In genomic region chr2:28067821-28068536, GRCm38 (mm10) we compare ENCODE assay signal across 11 mouse cellular contexts. TPM values are rescaled to one million over a fixed set of nuclear protein-coding genes. Genes with fewer than 3 reads are reported as not detected.
DNase-seq lines count a peak whose midpoint lies in the region; ATAC-seq lines count a peak whose summit lies in the region.
"Had no signal": no experiment of that assay in that cellular context is flagged by ENCODE, and none has a peak within 500 bp of the region (broad histone marks: within the 10 kb centered on the region; RNA-seq: fewer than 3 reads in every experiment).

No protein-coding gene starts in this region.

- no peak overlapping the region for H3K9ac ChIP-seq in kidney, embryonic 15.5 days
- H3K9ac ChIP-seq in kidney, embryonic 14.5 days (ENCODE audit: low read depth, low read length), result no peak overlapping the region
- H3K9ac ChIP-seq: embryonic facial prominence, embryonic 12.5 days; limb, embryonic 12.5 days had no signal

- no peaks in the 10 kb centered on the region for H3K4me1 ChIP-seq in kidney, embryonic 15.5 days
- no peaks in the 10 kb centered on the region for H3K4me1 ChIP-seq in kidney, embryonic 14.5 days (ENCODE audit: control insufficient read depth, insufficient read depth, low read length)
- H3K4me1 ChIP-seq: embryonic facial prominence, embryonic 12.5 days; limb, embryonic 12.5 days had no signal

- no peak overlapping the region for H3K4me2 ChIP-seq in kidney, embryonic 15.5 days
- no peak overlapping the region for H3K4me2 ChIP-seq in kidney, embryonic 14.5 days (replicated peaks; ENCODE audit: low read depth, low read length)
- H3K4me2 ChIP-seq: embryonic facial prominence, embryonic 12.5 days; limb, embryonic 12.5 days had no signal

- no peaks in the 10 kb centered on the region for H3K9me3 ChIP-seq in kidney, embryonic 15.5 days (replicated peaks)
- H3K9me3 ChIP-seq in kidney, embryonic 14.5 days (ENCODE audit: control insufficient read depth, low read length), result no peaks in the 10 kb centered on the region
- H3K9me3 ChIP-seq: embryonic facial prominence, embryonic 12.5 days; limb, embryonic 12.5 days had no signal

- H3K4me3 ChIP-seq in kidney, embryonic 15.5 days (replicated peaks), result no peak overlapping the region
- H3K4me3 ChIP-seq in kidney, embryonic 14.5 days (ENCODE audit: low read length), result no peak overlapping the region
- H3K4me3 ChIP-seq: embryonic facial prominence, embryonic 12.5 days; limb, embryonic 12.5 days had no signal

- DNase-seq in ES-CJ7 (ENCODE audit: low read depth, low spot score), result peak; percentile 9
- peak; percentile 21 for DNase-seq in cerebellum, adult 8-10 months
- peak; percentile 7 to 12 for DNase-seq in layer of hippocampus, postnatal 36 days
- no peak for DNase-seq in adrenal gland, postnatal 4 days (ENCODE audit: low spot score in 2 of 2)
- no peak for DNase-seq in adrenal gland, adult 18-20 months (ENCODE audit: low spot score in 2 of 2)

- WGBS in kidney, embryonic 15.5 days, result 81% methylated on average over 2 of the region's 2 CpGs
- 92% methylated on average over 2 of the region's 2 CpGs for WGBS in kidney, embryonic 14.5 days

- no peak overlapping the region for H3K27ac ChIP-seq in kidney, embryonic 15.5 days
- H3K27ac ChIP-seq in kidney, embryonic 14.5 days (ENCODE audit: low read depth, low read length), result no peak overlapping the region
- H3K27ac ChIP-seq: embryonic facial prominence, embryonic 12.5 days had no signal

- H3K27me3 ChIP-seq in kidney, embryonic 15.5 days, result no peaks in the 10 kb centered on the region
- H3K27me3 ChIP-seq in kidney, embryonic 14.5 days (ENCODE audit: control insufficient read depth, insufficient read depth, low read length), result no peaks in the 10 kb centered on the region
- H3K27me3 ChIP-seq: embryonic facial prominence, embryonic 12.5 days; limb, embryonic 12.5 days had no signal

- H3K36me3 ChIP-seq in kidney, embryonic 15.5 days, result no peaks in the 10 kb centered on the region
- no peaks in the 10 kb centered on the region for H3K36me3 ChIP-seq in kidney, embryonic 14.5 days (ENCODE audit: control insufficient read depth, insufficient read depth, low read length)
- H3K36me3 ChIP-seq: embryonic facial prominence, embryonic 12.5 days; limb, embryonic 12.5 days had no signal

- ATAC-seq in kidney, embryonic 15.5 days (replicated peaks; ENCODE audit: low FRiP score), result 0 out of 2 replicates have a peak, but pooled peaks have one; percentile 36
- ATAC-seq in kidney, embryonic 14.5 days (ENCODE audit: low FRiP score, low TSS enrichment), result no peak
- ATAC-seq in CD4-positive, CD25-positive, alpha-beta regulatory T cell, adult 4 months, result no peak

RNA-seq across cellular contexts. Expression of gene Fcnb, which starts 16.7 kb away (rescaled TPM):
- 0.60 and 1.2 TPM in 2 replicates for polyA plus RNA-seq in kidney, embryonic 15.5 days (2015; fragmentation: Nextera tagmentation; extraction: Ambion mirVana)
- polyA plus RNA-seq in kidney, embryonic 14.5 days (2014; fragmentation: Nextera tagmentation; extraction: Ambion mirVana), result not detected in 2 replicates
- total RNA-seq in layer of hippocampus, postnatal 36 days (2021), result not detected
- total RNA-seq in adrenal gland, postnatal 4 days (2021), result 1 to 10 TPM in 1 of 2 experiments, under 1 TPM in 1; 0.84 to 2.4 TPM
- polyA plus RNA-seq in CD4-positive, CD25-positive, alpha-beta regulatory T cell, adult 4 months (2017; shearing (Covaris generic)), result not detected
- total RNA-seq in adrenal gland, adult 18-20 months (2021), result not detected
- total RNA-seq: ES-E14 had no signal
- polyA plus RNA-seq: embryonic facial prominence, embryonic 12.5 days; limb, embryonic 12.5 days had no signal

Comparison
In these comparisons a context has a peak if more than half of its experiments do, and no peak if none do; other contexts are left out.
1. DNase-seq: peak in ES-CJ7 (single experiment), cerebellum, adult 8-10 months (single experiment) and layer of hippocampus, postnatal 36 days (2 of 2); none in adrenal gland, postnatal 4 days (0 of 2) and adrenal gland, adult 18-20 months (0 of 2).